Mouse (Mus musculus): Measurements from ENCODE around the gene Daam1.

The Daam1 gene

GRCm38 (mm10) chr12:71932433-71933386 lies 101.8 kb downstream of the Daam1 start:
- DNase-seq (ENCODE audit: low read depth in 1 of 2, low spot score in 2 of 2), result no peak

DNA sequence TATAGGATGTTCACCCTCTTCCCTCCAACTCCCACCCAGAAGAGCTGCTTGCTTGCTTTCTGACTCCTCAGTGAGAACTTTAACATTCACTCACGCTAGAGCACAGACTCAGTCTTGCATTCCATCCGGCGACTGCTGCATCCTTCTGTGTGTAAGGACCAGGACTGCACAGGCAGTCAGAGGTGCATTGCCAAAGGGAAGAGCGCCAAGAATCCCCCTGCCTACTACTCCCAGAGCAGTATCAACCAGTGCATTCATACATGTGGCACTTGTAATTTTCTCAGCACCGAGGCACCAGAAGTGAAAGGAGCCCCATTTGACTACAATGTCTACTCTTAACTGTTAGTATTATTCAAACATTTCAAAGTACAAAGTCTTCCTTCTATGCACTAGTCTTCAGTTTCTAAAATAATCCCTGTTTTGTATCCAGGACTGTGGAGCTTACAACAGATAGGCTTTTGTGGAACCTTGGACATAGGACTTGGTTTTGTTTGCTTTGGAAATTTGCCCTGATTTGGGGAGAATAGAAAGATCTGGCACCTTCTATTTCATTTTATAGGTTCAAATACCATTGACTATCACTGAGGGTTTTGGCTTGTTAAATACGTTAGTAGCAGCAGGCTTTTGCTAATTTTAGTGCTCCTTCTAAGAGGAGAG lies 103.2 kb downstream of the Daam1 start:
- DNase-seq (ENCODE audit: low read depth in 1 of 2, low spot score in 2 of 2), result no peak

- DNase-seq (ENCODE audit: low read depth in 1 of 2, low spot score in 2 of 2), result no peak
Measured at GRCm38 (mm10) chr12:71936636-71937035, 105.8 kb downstream of the Daam1 start.

DNA sequence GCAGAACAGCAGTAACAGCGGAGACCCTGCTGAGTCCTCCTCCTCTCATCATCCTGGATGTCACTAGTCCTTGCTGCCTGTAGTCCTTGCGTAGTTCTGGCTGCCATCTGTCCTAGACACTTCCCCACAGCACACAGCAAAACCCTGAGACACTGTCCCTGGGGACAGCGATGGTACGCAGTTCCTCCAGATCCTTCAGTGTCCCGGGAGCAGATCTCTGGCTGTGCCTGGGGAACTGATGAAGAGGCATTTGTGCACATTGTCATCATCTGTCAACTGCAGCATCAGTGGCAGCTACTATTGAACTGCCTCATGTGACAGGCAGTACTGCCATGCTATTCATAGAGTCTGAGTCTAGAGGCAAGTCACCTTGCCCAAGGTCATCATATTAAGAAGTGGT lies 107.6 kb downstream of the Daam1 start:
- DNase-seq (ENCODE audit: low read depth in 1 of 2, low spot score in 2 of 2), result no peak

- DNase-seq (ENCODE audit: low read depth in 1 of 2, low spot score in 2 of 2), result no peak
Measured at GRCm38 (mm10) chr12:71941290-71941689, 110.4 kb downstream of the Daam1 start.

DNA sequence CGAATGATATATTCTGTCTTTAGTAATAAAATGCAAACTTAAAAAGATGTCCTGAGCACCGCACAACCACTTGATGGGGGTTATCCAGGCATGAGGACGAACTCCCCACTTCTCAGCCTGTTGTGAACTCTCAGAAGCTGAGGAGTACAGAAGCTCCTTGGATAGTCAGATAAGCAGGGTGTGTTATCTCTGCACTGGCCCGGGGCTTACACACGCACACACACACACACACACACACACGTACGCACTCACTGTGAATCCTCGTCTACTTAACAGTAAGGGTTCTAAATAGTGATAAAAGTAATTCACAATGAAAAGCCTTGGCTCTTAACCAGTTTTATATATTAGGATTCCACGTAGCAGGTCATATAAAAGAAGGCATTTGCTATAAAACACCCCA lies 112.2 kb downstream of the Daam1 start:
- no peak for DNase-seq (ENCODE audit: low read depth in 1 of 2, low spot score in 2 of 2)

DNA sequence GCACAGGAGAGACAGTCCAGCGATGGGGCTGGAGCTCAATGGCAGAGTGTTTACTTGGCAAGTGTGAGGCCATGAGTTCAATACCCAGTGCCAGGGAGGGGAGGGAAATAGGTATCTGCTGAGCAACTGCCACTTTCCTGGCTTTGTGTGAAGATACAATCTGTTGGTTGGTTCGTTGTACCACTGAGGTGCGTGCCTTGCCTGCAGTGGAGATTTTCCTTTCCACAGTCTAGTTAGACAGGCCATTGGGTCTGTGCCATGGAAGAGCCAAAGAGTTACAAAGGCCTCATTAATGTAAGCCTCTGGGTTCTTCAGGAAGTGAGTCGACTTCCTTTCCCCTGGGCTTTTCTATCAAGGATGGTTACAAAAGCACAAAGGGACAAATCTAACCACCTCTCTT lies 112.8 kb downstream of the Daam1 start:
- no peak for DNase-seq (ENCODE audit: low read depth in 1 of 2, low spot score in 2 of 2)

DNA sequence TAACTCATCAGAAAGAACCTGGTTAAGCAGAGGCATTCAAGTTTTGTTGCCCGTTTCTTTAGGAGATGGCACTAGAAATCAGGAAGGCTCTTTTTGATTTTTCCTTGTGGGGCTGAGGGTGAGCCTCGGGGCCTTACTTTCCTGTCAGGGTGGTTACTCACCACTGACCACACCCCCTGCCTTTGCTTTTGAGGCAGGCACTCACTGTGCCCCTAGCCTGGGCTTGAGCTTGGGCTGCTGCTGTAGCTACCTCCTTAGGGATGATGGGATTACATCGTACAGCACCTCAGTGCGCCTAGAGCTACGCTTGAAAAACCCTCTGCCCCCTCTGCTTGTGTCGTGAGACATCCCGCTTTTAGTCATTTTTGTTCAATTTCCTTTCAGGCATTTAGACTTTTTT lies 115.0 kb downstream of the Daam1 start:
- no peak for DNase-seq (ENCODE audit: low read depth in 1 of 2, low spot score in 2 of 2)

DNA sequence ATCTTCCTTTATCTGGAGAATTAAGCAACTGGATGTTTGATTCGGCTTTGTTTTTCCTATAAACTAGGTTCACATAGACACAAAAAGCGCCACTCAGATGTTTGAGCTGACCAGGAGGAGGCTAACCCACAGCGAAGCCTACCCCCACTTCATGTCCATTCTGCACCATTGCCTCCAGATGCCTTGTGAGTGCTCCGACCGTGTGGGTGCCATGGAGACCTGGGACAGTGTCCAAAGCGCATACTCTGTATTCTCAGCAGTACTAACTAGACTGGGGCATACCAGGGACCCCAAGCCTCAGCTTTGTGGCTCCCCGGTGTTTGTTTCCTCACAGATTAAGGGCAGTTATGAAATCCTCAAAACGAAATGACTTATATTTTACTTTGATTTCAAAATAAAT lies 115.6 kb downstream of the Daam1 start:
- DNase-seq (ENCODE audit: low read depth in 1 of 2, low spot score in 2 of 2), result no peak

- no peak for DNase-seq (ENCODE audit: low read depth in 1 of 2, low spot score in 2 of 2)
Measured at GRCm38 (mm10) chr12:71948972-71949371, 118.1 kb downstream of the Daam1 start.

GRCm38 (mm10) chr12:71949606-71950005 lies 118.7 kb downstream of the Daam1 start:
- no peak for DNase-seq (ENCODE audit: low read depth in 1 of 2, low spot score in 2 of 2)

GRCm38 (mm10) chr12:71950095-71950877 lies 119.4 kb downstream of the Daam1 start:
- DNase-seq (ENCODE audit: low read depth in 1 of 2, low spot score in 2 of 2), result no peak

GRCm38 (mm10) chr12:71954180-71954935 lies 123.5 kb downstream of the Daam1 start:
- DNase-seq (ENCODE audit: low read depth in 1 of 2, low spot score in 2 of 2), result no peak

DNA sequence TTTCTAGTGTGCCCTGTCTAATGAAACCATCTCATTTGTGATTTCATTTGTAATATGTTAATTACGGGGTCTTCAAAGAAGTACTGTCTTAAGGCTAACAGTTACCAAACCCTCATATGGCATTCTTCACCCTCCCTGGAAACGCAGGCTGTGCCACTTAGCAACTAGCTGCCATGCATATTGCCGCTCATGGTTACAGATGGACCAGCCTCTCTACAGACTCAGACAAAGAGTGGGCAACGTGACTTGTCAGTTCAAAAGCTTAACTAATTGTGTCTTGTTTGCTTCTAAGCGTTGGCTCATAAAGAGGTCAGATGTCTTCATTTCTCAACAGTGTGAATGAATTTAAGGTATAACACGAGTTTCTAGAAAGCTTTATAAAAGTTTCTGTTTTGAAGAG lies 126.1 kb downstream of the Daam1 start:
- no peak for DNase-seq (ENCODE audit: low read depth in 1 of 2, low spot score in 2 of 2)

DNA sequence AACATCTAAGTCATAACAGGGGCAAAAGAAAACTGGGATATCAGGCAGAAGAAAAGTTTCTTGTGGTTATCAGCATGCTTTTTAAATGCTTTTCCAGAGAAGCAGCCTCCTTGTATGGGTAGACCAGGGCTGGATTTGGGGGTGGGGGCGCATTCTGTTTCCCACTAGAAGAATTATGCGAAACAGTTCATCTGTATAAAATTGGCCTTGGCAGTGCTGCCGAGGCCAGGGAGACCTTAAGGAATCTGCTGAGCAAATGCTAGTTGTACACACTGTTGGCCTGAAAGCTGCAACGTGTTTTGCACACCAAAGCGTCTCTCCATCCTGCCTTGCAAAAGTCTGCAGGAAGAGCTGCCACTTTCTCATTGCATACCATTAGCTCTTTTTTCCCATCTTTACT lies 126.6 kb downstream of the Daam1 start:
- DNase-seq (ENCODE audit: low read depth in 1 of 2, low spot score in 2 of 2), result no peak

DNA sequence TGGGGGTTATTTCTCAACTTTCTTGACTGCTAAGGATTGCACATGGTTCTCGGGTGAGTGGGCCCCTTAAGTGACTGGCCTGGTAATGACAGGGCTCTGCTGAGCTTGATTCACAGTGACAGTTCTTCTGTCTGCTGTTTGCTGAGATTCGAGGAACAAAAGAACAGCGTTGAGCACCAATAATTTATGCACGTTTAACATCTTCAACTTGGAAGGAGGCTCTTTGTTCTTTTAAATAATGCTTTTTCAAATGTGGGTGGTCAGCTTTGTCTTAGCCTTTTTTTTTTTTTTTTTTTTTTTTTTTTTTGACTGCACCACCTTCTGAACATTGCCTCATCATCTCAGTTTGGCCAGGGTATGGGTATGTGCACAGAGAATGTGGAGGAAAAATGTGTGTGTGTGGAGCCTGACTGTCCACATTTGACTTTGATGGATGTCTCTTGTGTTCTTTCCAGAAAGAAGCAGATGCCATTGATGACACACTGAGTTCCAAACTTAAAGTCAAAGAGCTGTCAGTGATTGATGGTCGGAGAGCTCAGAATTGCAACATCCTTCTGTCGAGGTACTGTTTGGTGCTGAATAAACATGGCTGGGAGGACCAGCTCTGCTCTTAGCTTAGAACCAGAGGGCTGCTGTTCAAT lies 128.6 kb downstream of the Daam1 start:
- DNase-seq (ENCODE audit: low read depth in 1 of 2, low spot score in 2 of 2), result no peak

DNA sequence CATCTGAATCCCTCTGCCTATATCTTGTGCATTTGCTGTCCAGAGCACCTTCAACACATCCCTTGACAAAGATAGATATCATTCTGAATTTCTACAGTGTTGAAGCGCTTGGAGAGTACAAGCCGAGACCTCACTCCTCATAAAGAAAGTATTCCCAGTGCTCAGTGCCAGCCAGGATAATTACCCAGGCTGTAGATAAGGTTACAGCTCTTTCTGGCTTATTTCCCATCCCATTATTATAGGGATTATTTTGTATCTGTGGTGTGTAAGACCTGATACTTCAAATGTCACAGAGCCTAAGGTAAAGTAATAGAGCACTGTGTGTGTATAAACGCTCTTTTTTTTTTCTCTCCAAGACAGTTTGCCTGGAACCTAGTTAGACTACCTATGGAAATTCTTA lies 130.8 kb downstream of the Daam1 start:
- no peak for DNase-seq (ENCODE audit: low read depth in 1 of 2, low spot score in 2 of 2)

DNA sequence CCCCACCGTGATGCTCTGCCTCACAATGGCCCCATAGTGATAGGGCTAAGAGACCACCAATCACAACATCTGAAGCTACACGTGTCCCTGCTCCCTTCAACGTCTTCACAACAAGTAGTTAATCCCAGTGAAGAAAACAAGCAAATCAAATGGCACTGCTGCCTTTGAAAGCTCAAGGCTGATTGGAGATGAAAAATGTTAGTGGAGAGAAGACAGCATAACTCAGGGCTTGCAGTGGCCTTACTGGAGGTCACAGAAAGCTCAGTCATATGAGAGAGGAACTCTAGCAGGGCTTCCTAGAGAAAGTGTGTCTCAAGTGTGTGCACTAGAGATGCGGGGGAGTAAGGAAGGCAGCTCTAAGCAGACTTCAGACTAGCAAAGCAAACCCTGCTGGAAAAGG lies 131.7 kb downstream of the Daam1 start:
- no peak for DNase-seq (ENCODE audit: low read depth in 1 of 2, low spot score in 2 of 2)

GRCm38 (mm10) chr12:71968592-71968991 lies 137.7 kb downstream of the Daam1 start:
- no peak for DNase-seq (ENCODE audit: low read depth in 1 of 2, low spot score in 2 of 2)

- no peak for DNase-seq (ENCODE audit: low read depth in 1 of 2, low spot score in 2 of 2)
Measured at GRCm38 (mm10) chr12:71969022-71969421, 138.1 kb downstream of the Daam1 start.

DNA sequence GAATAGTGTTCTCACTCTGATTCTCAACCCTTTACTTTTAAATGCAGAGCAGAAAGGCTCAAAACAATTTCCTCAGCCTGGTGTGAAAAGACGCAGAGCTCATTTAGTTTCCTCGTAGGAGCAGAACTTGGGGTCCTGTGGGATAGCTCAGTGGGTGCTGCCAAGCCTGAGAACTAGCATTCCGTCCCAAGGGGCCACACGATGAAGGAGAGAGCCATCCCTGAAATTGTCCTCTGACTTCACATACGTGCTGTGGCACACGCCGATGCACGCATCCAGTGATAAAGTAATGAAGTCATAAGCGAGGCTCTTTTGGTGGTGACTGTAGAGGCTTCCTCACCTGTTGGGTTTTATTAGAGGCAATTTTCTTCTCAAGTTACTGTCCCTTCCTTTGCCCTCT lies 138.6 kb downstream of the Daam1 start:
- no peak for DNase-seq (ENCODE audit: low read depth in 1 of 2, low spot score in 2 of 2)

Data from monocyte, adult 2 months (primary cell).